Mouse (Mus musculus): ENCODE data around the gene BC051142.

- TF ChIP-seq CTCF (IDR thresholded peaks at IDR 0.05): no peak
- TF ChIP-seq POLR2A (IDR thresholded peaks at IDR 0.05; ENCODE audit: insufficient read depth, low read depth, low read length): no peak
- TF ChIP-seq EP300 (IDR thresholded peaks at IDR 0.05; ENCODE audit: insufficient read depth, low read depth, low read length): no peak
Measured at GRCm38 (mm10) chr17:34476427-34476826, 77.8 kb downstream of the BC051142 start.

Data from heart, adult 2 months (tissue).